Mouse (Mus musculus): ENCODE data around the gene Kat14. TPM values are rescaled to one million over a fixed set of nuclear protein-coding genes. Genes with fewer than 3 reads are reported as not detected.
"Not testable (repeated sequence)": the region's sequence is repeated elsewhere in the genome, so short reads cannot be mapped to it uniquely, and the experiment has no call there.

The Kat14 gene
- polyA plus RNA-seq, 1 experiment from 2014 or later, result 21.7 TPM

DNA sequence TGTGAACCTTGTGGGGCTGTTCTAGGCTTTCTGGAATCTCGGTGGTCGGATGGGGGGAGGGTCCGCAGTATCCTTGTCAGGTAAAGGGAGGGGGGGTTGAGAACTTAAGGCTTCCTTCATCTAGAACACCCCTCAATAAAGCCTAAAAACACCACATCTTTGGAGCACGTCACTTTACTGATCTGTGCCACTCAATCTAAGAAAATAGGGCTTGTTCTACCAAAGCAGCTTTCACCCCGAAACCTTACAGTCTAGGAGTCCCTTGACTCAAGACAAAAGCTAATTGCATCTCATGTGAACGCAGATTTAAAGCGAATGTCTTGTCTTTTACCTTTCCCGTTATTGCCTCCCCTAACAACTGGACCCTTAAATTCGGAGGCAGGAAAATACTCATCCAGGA, 36.3 kb upstream of the Kat14 start:
- Histone ChIP-seq H3K9ac (ENCODE audit: low read length) (0 out of 2 replicates have a peak overlapping the region, but pooled peaks have one; percentile 11), H3K4me2 (ENCODE audit: low read length) (peak overlapping the region; percentile 99), H3K27me3 (ENCODE audit: control insufficient read depth, insufficient read depth, low read length) (peaks cover 80% of the 10 kb centered on the region), H3K4me1 (ENCODE audit: control insufficient read depth in 2 of 2, insufficient read depth in 2 of 2, low read length in 2 of 2) (peaks cover 4 to 34% of the 10 kb centered on the region in 2 experiments; a peak in 3 of 4 replicates), H3K9me3 (ENCODE audit: control insufficient read depth, low read length) (no peaks in the 10 kb centered on the region), H3K4me3 (ENCODE audit: control insufficient read depth in 1 of 2, insufficient read depth in 1 of 2, low read depth in 1 of 2, low read length in 2 of 2) (peak overlapping the region; percentile 48 to 58; a peak in 3 of 4 replicates), H3K36me3 (ENCODE audit: control insufficient read depth, insufficient read depth, low read length) (no peaks in the 10 kb centered on the region), H3K27ac (replicated peaks in 1 of 2; ENCODE audit: control insufficient read depth in 1 of 2, insufficient read depth in 1 of 2, low read depth in 2 of 2, low read length in 2 of 2) (no peak overlapping the region)
- no peak for ATAC-seq (ENCODE audit: insufficient number of reproducible peaks, insufficient read depth, low FRiP score, low read depth)
- WGBS, result 5% methylated on average over 9 of the region's 9 CpGs

DNA sequence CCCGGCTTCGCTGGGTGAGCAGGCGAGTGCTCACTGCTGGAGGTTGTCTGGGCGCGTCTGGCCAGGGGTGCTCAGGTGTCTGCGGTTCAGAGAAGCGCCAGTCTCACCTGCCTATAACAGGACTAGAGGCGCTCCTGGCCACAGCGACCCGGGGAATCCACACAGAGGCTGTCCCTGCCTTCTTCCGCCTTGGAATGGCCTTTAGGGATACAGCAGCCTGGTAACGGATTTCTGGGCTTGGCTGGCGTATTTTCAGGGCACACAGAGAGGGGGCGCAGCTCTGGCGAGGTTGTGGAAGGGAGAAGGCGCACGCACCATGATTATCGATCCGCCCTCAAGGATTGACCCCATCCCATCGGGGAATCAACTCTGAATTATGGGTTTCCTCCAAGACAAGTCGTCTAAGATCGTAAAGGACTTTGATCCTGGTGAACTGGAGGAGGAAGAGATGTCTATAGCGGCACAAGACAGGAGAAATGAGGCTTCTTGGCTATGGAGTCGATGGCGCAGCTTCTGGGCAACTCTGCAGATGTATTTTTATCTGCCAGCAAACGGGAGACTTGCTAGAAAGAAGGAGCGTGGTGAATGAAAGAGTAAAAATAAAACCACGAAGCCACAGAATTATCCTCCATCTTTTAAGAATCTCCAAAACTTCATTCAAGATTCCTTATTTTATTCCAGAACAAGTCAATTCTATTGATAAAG, 35.5 kb upstream of the Kat14 start:
- Histone ChIP-seq H3K4me2 (ENCODE audit: low read length) (peak overlapping the region; percentile 99), H3K9ac (ENCODE audit: low read length) (peak overlapping the region; percentile 11; the same call in 1 of the 2 replicates), H3K4me1 (ENCODE audit: control insufficient read depth in 2 of 2, insufficient read depth in 2 of 2, low read length in 2 of 2) (peaks cover 4 to 34% of the 10 kb centered on the region in 2 experiments; a peak in 3 of 4 replicates), H3K27me3 (ENCODE audit: control insufficient read depth, insufficient read depth, low read length) (peaks cover 72% of the 10 kb centered on the region), H3K27ac (replicated peaks in 1 of 2; ENCODE audit: control insufficient read depth in 1 of 2, insufficient read depth in 1 of 2, low read depth in 2 of 2, low read length in 2 of 2) (no peak overlapping the region), H3K36me3 (ENCODE audit: control insufficient read depth, insufficient read depth, low read length) (no peaks in the 10 kb centered on the region), H3K9me3 (ENCODE audit: control insufficient read depth, low read length) (no peaks in the 10 kb centered on the region), H3K4me3 (ENCODE audit: control insufficient read depth in 1 of 2, insufficient read depth in 1 of 2, low read depth in 1 of 2, low read length in 2 of 2) (peak overlapping the region; percentile 18 to 58)
- no peak for ATAC-seq (ENCODE audit: insufficient number of reproducible peaks, insufficient read depth, low FRiP score, low read depth)
- WGBS, result 8% methylated on average over 28 of the region's 28 CpGs

GRCm38 (mm10) chr2:144337230-144337629, 31.6 kb upstream of the Kat14 start:
- H3K4me1 ChIP-seq (ENCODE audit: control insufficient read depth in 2 of 2, insufficient read depth in 2 of 2, low read length in 2 of 2), result peaks cover 0 to 8% of the 10 kb centered on the region in 2 experiments; a peak in 3 of 4 replicates
- peaks cover 34% of the 10 kb centered on the region for H3K27me3 ChIP-seq (ENCODE audit: control insufficient read depth, insufficient read depth, low read length)
- no peaks in the 10 kb centered on the region for H3K36me3 ChIP-seq (ENCODE audit: control insufficient read depth, insufficient read depth, low read length)
- no peaks in the 10 kb centered on the region for H3K9me3 ChIP-seq (ENCODE audit: control insufficient read depth, low read length)
- 46% methylated on average over 3 of the region's 3 CpGs for WGBS
- H3K9ac ChIP-seq (ENCODE audit: low read length), result no peak overlapping the region
- no peak for ATAC-seq (ENCODE audit: insufficient number of reproducible peaks, insufficient read depth, low FRiP score, low read depth)
- H3K27ac ChIP-seq (replicated peaks in 1 of 2; ENCODE audit: control insufficient read depth in 1 of 2, insufficient read depth in 1 of 2, low read depth in 2 of 2, low read length in 2 of 2), result no peak overlapping the region
- no peak overlapping the region for H3K4me3 ChIP-seq (ENCODE audit: control insufficient read depth in 1 of 2, insufficient read depth in 1 of 2, low read depth in 1 of 2, low read length in 2 of 2)
- no peak overlapping the region for H3K4me2 ChIP-seq (ENCODE audit: low read length)

DNA sequence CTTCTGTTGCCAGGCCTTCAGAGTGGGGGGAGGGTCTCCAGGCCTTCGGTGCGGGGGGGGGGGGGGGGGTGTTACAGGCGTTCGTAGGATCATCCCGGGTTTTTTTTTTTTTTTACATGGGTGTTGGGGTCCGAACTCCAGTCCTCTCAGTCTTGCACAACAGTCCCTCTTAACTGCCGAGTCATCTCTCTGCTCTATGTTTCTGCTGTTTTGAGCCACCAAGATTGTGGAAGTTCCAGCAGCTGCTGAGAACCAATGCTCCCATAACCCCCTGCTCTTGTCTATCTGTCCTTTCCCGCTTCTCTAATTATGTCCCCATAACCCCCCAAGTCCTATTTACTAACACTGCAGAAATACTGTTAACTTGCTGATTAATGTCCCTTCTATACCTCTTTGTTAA, 31.1 kb upstream of the Kat14 start:
- WGBS, result 80% methylated on average over 7 of the region's 8 CpGs
- ATAC-seq (ENCODE audit: insufficient number of reproducible peaks, insufficient read depth, low FRiP score, low read depth), result no peak

GRCm38 (mm10) chr2:144338149-144338548, 30.6 kb upstream of the Kat14 start:
- not testable (repeated sequence) for ATAC-seq (ENCODE audit: insufficient number of reproducible peaks, insufficient read depth, low FRiP score, low read depth); H3K4me2 ChIP-seq (ENCODE audit: low read length); H3K4me3 ChIP-seq (ENCODE audit: control insufficient read depth in 1 of 2, insufficient read depth in 1 of 2, low read depth in 1 of 2, low read length in 2 of 2); H3K36me3 ChIP-seq (ENCODE audit: control insufficient read depth, insufficient read depth, low read length); H3K9ac ChIP-seq (ENCODE audit: low read length); H3K9me3 ChIP-seq (ENCODE audit: control insufficient read depth, low read length); H3K4me1 ChIP-seq (ENCODE audit: control insufficient read depth in 2 of 2, insufficient read depth in 2 of 2, low read length in 2 of 2); H3K27ac ChIP-seq (replicated peaks in 1 of 2; ENCODE audit: control insufficient read depth in 1 of 2, insufficient read depth in 1 of 2, low read depth in 2 of 2, low read length in 2 of 2)
- WGBS, result 73% methylated on average over 6 of the region's 6 CpGs
- peaks cover 25% of the 10 kb centered on the region for H3K27me3 ChIP-seq (ENCODE audit: control insufficient read depth, insufficient read depth, low read length)

More for the DNA sequence above, 31.1 kb upstream of the Kat14 start:
- Histone ChIP-seq H3K4me1 (ENCODE audit: control insufficient read depth in 2 of 2, insufficient read depth in 2 of 2, low read length in 2 of 2) (peaks cover 0 to 6% of the 10 kb centered on the region in 2 experiments; a peak in 3 of 4 replicates), H3K9me3 (ENCODE audit: control insufficient read depth, low read length) (no peaks in the 10 kb centered on the region), H3K4me2 (ENCODE audit: low read length) (no peak overlapping the region), H3K36me3 (ENCODE audit: control insufficient read depth, insufficient read depth, low read length) (no peaks in the 10 kb centered on the region), H3K27ac (replicated peaks in 1 of 2; ENCODE audit: control insufficient read depth in 1 of 2, insufficient read depth in 1 of 2, low read depth in 2 of 2, low read length in 2 of 2) (no peak overlapping the region), H3K9ac (ENCODE audit: low read length) (no peak overlapping the region), H3K4me3 (ENCODE audit: control insufficient read depth in 1 of 2, insufficient read depth in 1 of 2, low read depth in 1 of 2, low read length in 2 of 2) (no peak overlapping the region), H3K27me3 (ENCODE audit: control insufficient read depth, insufficient read depth, low read length) (peaks cover 29% of the 10 kb centered on the region)

- 56% methylated on average over 4 of the region's 4 CpGs for WGBS
- no peaks in the 10 kb centered on the region for H3K4me1 ChIP-seq (ENCODE audit: control insufficient read depth in 2 of 2, insufficient read depth in 2 of 2, low read length in 2 of 2)
- no peaks in the 10 kb centered on the region for H3K9me3 ChIP-seq (ENCODE audit: control insufficient read depth, low read length)
- no peaks in the 10 kb centered on the region for H3K27me3 ChIP-seq (ENCODE audit: control insufficient read depth, insufficient read depth, low read length)
- H3K4me2 ChIP-seq (ENCODE audit: low read length), result no peak overlapping the region
- no peak overlapping the region for H3K4me3 ChIP-seq (ENCODE audit: control insufficient read depth in 1 of 2, insufficient read depth in 1 of 2, low read depth in 1 of 2, low read length in 2 of 2)
- no peak for ATAC-seq (ENCODE audit: insufficient number of reproducible peaks, insufficient read depth, low FRiP score, low read depth)
- H3K27ac ChIP-seq (replicated peaks in 1 of 2; ENCODE audit: control insufficient read depth in 1 of 2, insufficient read depth in 1 of 2, low read depth in 2 of 2, low read length in 2 of 2), result no peak overlapping the region
- no peak overlapping the region for H3K9ac ChIP-seq (ENCODE audit: low read length)
- H3K36me3 ChIP-seq (ENCODE audit: control insufficient read depth, insufficient read depth, low read length), result no peaks in the 10 kb centered on the region
Observed at GRCm38 (mm10) chr2:144343158-144343557, 25.6 kb upstream of the Kat14 start.

- H3K36me3 ChIP-seq (ENCODE audit: control insufficient read depth, insufficient read depth, low read length), result no peaks in the 10 kb centered on the region
- no peak overlapping the region for H3K27ac ChIP-seq (replicated peaks in 1 of 2; ENCODE audit: control insufficient read depth in 1 of 2, insufficient read depth in 1 of 2, low read depth in 2 of 2, low read length in 2 of 2)
- H3K27me3 ChIP-seq (ENCODE audit: control insufficient read depth, insufficient read depth, low read length), result no peaks in the 10 kb centered on the region
- no peak for ATAC-seq (ENCODE audit: insufficient number of reproducible peaks, insufficient read depth, low FRiP score, low read depth)
- no peaks in the 10 kb centered on the region for H3K9me3 ChIP-seq (ENCODE audit: control insufficient read depth, low read length)
- H3K4me3 ChIP-seq (ENCODE audit: control insufficient read depth in 1 of 2, insufficient read depth in 1 of 2, low read depth in 1 of 2, low read length in 2 of 2), result no peak overlapping the region
- no peak overlapping the region for H3K9ac ChIP-seq (ENCODE audit: low read length)
- H3K4me2 ChIP-seq (ENCODE audit: low read length), result no peak overlapping the region
- H3K4me1 ChIP-seq (ENCODE audit: control insufficient read depth in 2 of 2, insufficient read depth in 2 of 2, low read length in 2 of 2), result no peaks in the 10 kb centered on the region
- WGBS, result 61% methylated on average over 3 of the region's 3 CpGs
Observed at GRCm38 (mm10) chr2:144348525-144348924, 20.3 kb upstream of the Kat14 start.

DNA sequence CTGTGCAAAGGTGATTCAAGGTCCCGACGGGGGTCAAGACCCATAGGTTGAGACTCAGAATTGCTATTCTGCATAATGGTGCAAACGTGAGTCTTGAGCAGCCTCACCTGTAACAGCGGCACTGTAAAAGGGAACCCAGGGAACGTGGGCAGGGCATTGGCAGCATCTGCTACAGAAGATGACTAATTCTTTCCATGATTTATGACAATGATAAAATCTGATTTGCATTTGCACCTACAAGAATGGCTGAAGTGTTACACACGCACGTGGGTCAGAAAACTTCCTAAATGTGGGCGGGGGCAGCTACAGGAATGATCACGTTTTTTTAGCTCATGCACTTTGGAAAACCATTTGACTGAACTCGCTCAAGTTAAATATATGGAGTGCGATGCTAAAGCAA, 15.9 kb upstream of the Kat14 start:
- Histone ChIP-seq H3K4me1 (ENCODE audit: control insufficient read depth in 2 of 2, insufficient read depth in 2 of 2, low read length in 2 of 2) (no peaks in the 10 kb centered on the region), H3K27ac (replicated peaks in 1 of 2; ENCODE audit: control insufficient read depth in 1 of 2, insufficient read depth in 1 of 2, low read depth in 2 of 2, low read length in 2 of 2) (no peak overlapping the region), H3K9ac (ENCODE audit: low read length) (no peak overlapping the region), H3K36me3 (ENCODE audit: control insufficient read depth, insufficient read depth, low read length) (no peaks in the 10 kb centered on the region), H3K4me3 (ENCODE audit: control insufficient read depth in 1 of 2, insufficient read depth in 1 of 2, low read depth in 1 of 2, low read length in 2 of 2) (no peak overlapping the region), H3K27me3 (ENCODE audit: control insufficient read depth, insufficient read depth, low read length) (no peaks in the 10 kb centered on the region), H3K4me2 (ENCODE audit: low read length) (no peak overlapping the region), H3K9me3 (ENCODE audit: control insufficient read depth, low read length) (no peaks in the 10 kb centered on the region)
- ATAC-seq (ENCODE audit: insufficient number of reproducible peaks, insufficient read depth, low FRiP score, low read depth), result no peak
- 83% methylated on average over 11 of the region's 11 CpGs for WGBS

Measured in heart, embryonic 14.5 days (tissue).